Mouse (Mus musculus) adrenal gland, postnatal 25 days (tissue): ENCODE measurements around the gene Gm3106. TPM values are rescaled to one million over a fixed set of nuclear protein-coding genes. Genes with fewer than 3 reads are reported as not detected.
"Not testable (repeated sequence)": the region's sequence is repeated elsewhere in the genome, so short reads cannot be mapped to it uniquely, and the experiment has no call there.

Experiments
- DNase-seq: peaks from one replicate; pipeline ENCODE4 v3.0.0; 2021; ENCODE audit warnings: mixed read lengths
- long read RNA-seq: library from polyadenylated mRNA; stranded (forward); transcript quantifications from one replicate; pipeline ENCODE4 v2.0.0, GENCODE M21; 2021
- total RNA-seq: library from RNA; stranded (reverse); gene quantifications from 2 replicates; pipeline ENCODE4 v1.2.3, GENCODE M21; 2021

The Gm3106 gene
- total RNA-seq, result not detected in 2 replicates
- long read RNA-seq, result 0 reads

DNA sequence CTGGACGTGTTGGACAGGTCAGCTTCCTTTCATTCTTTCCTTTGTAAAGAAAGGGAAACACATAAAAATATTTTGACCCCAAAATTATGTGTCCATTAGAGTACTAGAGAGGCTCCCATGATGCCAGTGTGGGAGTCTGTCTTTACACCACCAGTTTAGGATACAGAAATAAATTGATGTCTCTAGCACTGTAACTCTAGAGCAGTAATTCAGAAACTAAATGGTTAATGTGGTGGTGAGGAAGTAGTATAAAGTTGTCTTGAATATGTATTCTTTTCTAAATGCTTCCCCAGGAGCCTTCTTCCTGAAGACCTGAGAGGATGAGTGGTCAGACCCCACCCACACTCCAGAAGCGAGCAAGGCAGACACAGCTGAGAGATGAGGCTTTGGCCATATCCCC is at the start of gene Gm3106:
Gene Gm3106, plus strand, starts transcription at position 301 of the 400 bp plus-strand sequence.
- not testable (repeated sequence) for DNase-seq

Other genes starting within 250 kb of the Gm3106 start
- not detected in 2 replicates for gene BC061212, start 147.5 kb upstream of the Gm3106 start, total RNA-seq
- gene Gm6351, start 141.6 kb upstream of the Gm3106 start, total RNA-seq, result not detected in 2 replicates
- not detected in 2 replicates for gene A430089I19Rik, start 88.8 kb downstream of the Gm3106 start, total RNA-seq
- not detected in 2 replicates for gene Gm6502, start 96.4 kb downstream of the Gm3106 start, total RNA-seq
- not detected in 2 replicates for gene AA792892, start 121.7 kb downstream of the Gm3106 start, total RNA-seq
- not detected in 2 replicates for gene Gm7682, start 227.8 kb downstream of the Gm3106 start, total RNA-seq